Mouse (Mus musculus) adrenal gland, adult 2 months (tissue): ENCODE results near the gene Frmpd3. TPM values are rescaled to one million over a fixed set of nuclear protein-coding genes. Genes with fewer than 3 reads are reported as not detected.
"Not testable (repeated sequence)": the region's sequence is repeated elsewhere in the genome, so short reads cannot be mapped to it uniquely, and the experiment has no call there.

Experiments used
- DNase-seq: peaks from one replicate; pipeline ENCODE4 v3.0.0; 2021
- long read RNA-seq: library from polyadenylated mRNA; stranded (forward); transcript quantifications from one replicate; pipeline ENCODE4 v2.0.0, GENCODE M21; 2021
- polyA plus RNA-seq: library from polyadenylated mRNA; depleted of rRNA; stranded (reverse); fragments of >200 nt; gene quantifications from 2 replicates; pipeline ENCODE4 v1.2.3, GENCODE M21; 2012; rRNA removed
- total RNA-seq, 2 experiments: library from RNA; stranded (reverse); gene quantifications; 2 replicates each; pipeline ENCODE4 v1.2.3; 2021

The Frmpd3 gene
- total RNA-seq (not detected), polyA plus RNA-seq (0.02 TPM in 1 of 2 replicates, not detected in the other)
- long read RNA-seq = 0 reads

DNA sequence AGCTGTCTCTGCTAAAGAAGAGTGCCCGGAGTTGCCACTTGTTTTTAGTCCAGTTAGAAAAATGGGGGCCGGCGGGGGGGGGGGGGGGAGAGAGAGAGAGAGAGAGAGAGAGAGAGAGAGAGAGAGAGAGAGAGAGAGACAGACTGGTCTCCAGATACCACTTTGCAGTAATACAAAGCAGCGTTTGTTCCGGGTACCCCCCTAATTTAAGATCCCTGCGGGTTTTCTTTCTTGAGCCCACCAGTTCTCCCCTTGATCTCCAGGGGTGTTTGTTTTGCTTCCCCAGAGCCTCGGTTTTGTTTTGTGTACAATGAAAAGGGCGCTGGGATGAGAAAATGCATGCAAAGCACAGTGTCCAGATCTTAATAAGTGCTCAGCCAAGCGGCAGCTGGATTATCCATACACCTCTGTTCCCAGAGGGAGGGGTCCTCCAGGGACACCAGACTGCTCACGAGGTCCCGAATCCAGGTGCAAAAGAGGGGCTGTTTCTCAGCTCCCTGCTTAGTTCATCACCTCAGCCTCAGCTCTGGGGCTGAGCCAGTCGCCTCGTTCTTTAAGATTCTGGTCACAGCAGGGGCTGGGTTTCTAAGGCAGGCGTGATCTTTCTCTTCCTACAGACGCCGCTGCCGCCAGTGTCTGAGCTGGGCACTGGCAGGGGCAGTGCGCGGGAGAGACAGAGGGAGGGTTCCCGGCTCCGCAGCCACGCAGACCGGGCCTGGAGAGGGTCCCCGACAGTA is at the start of gene Frmpd3:
Frmpd3 (plus strand) TSS at position 608 of the 737 bp plus-strand sequence.
- peak; percentile 1 for DNase-seq

DNA sequence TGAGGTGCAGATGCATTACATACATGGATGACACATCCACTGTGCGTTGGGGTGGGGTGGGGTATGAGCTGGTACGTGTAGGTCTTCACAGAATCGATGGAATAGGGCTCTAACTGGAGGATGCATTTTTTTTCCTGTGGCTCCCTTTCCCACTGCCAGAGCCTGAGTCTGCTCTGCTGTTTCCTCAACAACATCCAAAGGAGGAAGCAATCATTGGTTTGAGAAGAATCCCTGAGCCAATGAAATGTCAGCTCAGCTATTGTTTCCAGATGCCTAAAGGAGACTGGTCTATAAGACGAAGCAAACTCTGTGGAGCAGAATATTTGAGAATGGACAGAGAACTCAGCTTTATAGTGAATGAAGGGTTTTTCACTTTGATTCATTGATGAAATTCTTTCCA is 38.3 kb upstream of the Frmpd3 start:
- DNase-seq = no peak

DNA sequence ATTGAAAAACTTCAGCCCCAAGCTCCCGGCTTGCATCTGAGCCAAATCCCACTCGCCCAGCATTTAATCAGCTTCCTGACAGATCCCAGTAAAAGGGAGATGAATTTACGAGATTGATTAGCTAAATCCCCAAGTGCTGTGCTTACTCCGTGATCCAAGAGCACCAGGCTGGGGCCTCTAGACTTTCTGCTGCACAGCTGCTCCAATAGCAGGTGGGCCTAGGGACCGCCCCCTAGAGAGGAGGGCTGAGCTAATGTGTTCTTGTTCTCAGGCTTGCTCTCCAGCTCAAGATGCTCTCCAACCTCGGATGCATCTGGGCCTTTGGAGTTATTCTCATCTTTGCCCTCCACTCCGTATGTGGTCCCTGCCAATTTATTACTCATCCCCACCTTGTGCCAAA is 36.4 kb upstream of the Frmpd3 start:
- DNase-seq = no peak

DNA sequence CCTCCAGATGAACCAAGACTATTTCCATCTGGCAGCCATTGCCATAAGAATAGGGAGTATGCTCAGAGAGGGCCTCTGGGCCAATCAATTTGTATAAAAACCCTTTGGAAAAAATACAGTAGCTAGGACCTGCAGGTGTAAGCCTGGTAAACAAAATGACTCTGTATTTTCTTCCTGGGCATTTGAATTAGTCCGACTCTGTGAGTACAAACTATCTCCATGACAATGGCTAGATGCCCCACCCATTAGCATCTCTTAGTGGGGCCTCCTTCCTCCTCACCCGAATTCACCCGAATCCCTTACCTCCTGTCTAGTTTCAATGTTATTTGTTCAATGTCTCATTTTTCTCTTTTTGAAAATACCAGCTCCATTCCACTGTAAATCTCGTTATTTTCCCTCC is 24.1 kb upstream of the Frmpd3 start:
- no peak for DNase-seq

DNA sequence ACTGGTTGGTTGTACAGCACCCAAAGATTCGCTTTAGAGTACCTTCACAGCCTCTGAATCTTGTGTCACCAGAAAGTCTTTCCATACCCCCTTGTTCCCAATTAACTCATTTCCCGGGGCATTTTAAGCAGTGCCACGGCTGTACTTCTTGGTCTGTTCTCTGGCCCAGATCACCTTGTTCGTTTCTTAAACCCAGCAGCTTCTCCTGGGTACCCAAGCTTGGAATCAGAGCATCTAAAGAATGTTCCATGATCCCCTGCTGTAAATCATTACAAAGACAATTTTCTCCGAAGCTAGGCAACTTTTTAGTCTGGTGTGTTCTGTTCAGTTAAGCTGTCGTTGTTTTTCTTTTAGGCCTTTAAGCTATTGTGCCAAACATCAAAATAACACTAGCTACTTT is 22.9 kb upstream of the Frmpd3 start:
- no peak for DNase-seq

DNA sequence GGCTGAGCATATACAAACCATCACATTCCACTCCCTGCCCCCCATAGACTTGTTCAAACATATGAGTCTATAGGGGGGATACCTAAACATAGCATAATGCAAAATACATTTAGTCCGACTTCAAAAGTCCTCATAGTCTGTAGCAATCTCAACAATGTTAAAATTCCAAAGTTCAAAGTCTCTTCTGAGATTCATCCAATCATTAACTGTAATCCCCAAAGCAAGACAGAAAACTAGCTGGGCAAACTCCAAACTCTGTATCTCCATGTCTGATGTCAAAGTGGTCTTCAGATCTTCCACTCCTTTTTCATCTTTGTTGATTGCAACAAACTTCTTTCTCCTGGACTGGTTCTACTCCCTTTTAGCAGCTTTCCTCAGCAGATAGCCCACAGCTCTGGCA is 21.4 kb upstream of the Frmpd3 start:
- DNase-seq = not testable (repeated sequence)

DNA sequence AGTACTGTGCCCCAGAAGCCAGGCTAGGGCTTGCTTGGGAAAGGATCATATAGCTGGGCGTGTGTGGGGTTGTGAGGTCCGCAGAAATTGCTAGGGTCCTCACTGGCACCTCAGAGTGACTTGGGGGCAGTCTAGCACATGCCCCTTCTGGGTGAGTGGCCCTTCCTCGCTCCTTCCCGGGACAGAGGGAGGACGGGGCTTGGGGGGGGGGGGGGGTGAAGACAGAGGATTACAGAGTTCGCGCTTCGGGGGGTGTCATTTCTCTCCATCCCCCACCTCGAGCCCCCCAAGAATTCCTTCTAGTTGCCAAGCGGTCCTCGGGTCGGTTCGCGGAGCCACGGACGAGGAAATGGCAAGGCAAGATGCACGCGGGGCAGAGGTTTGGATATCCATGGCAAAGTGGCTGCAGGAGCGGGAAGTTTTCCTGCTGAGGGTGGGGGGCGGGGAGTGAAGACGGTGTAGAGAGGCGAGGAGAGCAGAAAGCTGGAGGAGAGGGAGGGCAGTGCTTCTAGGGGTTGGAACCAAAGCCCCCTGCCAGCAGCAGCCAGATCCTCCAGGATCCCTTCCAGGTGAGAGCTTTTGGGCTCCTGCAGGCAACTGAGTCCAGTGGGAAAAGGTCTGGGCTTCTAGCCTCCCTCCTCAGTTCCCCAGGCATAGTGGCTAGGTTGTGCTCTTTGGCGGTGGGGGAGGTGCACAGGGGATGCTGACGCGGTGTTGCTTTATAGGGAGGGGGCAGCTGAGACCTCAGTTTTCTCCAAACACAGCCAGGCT is 515 bp downstream of the Frmpd3 start:
- DNase-seq = no peak

DNA sequence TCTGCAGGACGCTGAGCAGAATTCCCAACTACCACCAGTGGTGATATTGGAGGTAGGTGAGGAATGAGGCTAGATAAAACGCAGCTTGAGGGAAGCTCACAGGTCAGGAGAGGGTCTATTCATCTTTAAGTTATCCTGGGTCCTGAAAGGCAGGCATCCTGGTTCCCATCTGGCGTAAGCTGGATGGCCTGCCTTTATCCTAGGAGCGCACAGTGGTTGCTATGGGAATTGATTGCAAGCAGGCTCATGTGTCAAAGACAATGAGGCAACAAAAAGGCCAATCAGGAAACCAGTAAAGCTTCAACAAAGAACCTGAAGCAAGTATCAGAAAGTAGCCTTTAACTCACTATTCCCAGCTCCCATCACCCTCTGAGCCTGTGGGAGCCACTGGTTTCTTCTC is 33.6 kb downstream of the Frmpd3 start:
- DNase-seq = no peak

DNA sequence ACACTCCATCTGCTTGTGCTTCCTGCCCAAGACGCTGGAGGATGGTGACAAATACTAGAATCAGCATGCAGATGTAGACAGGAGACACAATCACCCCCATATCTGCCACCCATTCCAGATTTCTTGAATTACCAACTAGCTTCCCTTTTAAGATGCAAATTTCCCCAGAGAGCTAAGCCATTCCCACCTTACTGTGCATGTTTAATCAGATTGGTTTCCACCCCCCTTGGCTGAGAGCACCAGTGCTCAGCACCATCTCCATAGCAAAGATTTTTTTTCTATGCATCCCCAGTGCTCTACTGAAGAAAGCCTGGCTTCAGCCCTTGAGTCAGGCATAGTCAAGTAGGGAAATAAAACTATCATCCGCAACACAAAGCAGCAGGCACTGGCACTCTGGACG is 57.9 kb downstream of the Frmpd3 start:
- DNase-seq = no peak

DNA sequence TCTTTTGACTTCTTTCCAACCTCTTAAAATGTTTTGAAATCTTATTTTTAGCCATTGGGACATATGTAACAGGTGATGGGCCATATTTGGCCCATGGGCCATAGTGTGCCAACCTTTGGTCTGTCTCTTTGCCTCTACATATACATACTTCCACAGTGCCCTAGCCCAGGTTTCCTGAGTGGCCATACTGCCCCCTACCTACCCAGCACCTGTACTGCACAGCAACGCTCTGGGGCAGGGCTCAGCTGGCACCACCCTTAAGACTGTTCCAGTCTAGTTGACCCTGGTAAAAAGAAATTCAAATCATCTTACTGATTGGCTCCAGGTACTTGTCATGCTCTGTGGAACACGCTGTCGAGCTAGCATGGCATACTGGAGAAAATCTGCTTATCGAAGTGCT is 60.8 kb downstream of the Frmpd3 start:
- DNase-seq = no peak

DNA sequence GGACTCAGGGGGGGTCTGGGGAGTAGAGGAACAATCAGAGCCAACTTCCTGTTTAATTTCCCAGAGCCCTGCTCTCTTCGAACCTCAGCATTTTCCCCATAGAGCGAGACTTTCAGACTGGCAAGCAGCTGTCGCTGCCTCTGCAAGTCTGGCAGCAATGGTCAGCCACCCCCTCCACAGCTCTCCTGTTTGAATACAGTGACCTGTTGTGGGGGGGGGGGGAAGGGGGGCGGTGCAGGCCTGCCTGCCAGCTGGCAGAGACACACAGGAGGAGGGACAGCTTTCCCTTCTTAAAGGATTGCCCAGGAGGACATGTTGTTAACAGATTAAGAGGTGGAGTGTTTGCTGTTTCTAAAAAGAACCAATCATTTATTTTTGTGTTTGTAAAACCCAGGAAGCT is 64.0 kb downstream of the Frmpd3 start:
- DNase-seq = no peak

DNA sequence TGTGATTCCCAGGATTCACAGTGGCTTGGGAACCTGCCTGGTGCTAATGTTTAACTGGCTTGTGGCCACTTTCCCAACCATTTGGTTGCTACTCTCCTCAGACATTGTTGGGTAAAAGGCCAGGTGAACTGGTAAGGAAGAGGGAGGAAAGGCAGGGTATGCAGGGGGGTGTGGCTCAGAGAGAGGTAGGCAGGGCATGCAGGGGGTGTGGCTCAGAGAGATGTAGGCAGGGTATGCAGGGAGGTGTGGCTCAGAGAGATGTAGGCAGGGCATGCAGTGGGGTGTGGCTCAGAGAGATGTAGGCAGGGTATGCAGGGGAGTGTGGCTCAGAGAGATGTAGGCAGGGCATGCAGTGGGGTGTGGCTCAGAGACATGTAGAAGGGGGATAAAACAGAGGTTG is 64.4 kb downstream of the Frmpd3 start:
- DNase-seq = no peak

DNA sequence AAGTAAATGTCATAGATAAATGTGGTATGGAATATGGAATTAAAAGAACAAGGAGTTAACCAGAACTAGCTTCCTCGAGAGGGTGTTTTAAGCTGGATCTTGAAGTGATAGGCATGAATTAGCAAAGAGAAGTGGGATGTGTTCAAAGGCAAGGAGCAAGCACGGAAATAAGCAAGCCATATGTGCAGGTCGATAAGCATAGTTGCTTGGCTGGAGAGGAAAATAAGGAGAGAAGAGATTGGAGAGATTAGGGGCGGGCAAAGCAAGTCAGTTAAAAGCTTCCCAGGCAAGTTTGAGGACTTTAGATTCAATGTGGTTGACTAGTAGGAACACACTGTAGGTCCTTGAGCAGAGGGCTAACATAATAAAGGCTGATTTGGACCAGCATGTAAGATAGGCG is 65.5 kb downstream of the Frmpd3 start:
- no peak for DNase-seq

DNA sequence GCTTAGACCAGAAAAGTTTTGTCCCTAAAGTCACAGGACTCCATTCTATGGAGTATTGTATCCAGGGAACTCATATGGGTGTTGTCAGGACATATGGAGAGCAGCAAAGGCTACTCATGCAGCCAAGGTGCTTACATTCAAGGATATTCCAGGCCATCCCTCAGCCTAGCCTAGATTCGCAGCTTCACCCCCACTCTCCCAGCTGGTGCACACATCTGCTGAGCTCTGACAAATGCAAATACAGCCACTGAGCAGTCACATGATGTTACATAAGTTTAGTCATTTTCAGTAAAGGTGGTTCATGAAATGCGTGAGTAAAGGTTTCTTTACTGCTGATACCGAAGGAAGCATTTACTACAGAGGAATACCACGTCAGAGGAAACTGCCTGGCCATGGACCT is 76.4 kb downstream of the Frmpd3 start:
- no peak for DNase-seq

DNA sequence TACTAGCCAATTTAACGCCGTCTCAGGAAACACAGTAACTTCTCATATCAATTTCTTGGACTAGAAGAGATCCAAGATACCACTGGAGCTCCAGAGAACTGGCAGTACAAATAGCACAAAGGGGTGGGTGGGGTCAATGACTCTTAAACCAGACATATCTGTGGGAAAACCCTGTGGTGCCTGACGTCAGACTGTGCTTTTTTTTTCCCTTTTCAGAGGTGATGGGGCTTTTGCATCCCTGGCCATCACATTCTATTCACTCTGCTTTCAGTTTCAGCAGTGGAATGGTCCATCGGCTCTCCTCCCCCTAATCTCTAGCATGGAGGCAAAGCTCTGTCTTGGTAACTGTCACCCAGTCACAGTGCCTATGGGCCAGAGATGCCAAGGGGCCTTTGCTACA is 85.1 kb downstream of the Frmpd3 start:
- DNase-seq = no peak

DNA sequence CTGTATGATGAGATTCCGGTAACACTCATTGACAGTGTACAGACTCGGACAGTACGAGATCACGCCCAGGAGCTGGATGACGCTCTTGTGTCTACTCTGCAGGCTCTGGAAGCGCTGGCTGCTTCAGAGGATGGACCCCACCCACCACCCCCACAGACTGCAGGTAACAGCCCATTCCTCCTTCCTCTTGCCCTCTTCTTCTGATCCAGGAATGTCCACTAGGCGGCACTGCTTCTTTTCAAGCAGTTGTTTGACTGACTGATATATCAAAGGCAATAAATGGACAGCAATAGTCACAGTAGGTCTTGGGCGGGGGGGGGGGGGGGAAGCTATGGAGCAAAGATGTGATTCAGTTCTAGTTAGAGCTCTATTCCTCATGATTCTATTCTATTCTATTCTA is 86.2 kb downstream of the Frmpd3 start:
- no peak for DNase-seq

DNA sequence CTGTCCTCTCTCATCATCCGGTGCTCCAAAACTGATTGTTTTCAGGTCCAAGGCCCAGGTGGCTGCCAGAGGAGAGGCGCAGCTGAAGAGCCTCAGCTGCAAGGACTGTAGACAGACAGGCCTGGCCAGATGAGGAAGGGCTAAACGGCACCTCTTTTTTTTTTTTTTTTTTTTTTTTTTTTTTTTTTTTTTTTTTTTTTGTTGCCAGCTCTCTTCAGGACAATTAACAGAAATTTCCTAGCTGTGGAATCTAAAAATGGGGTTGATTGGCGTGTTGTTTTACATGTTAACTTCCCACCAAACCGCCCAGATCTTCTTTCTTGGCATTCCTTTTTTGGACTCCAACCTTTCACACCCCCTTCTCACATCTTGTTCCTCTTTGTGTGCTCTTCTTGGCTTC is 87.9 kb downstream of the Frmpd3 start:
- no peak for DNase-seq

DNA sequence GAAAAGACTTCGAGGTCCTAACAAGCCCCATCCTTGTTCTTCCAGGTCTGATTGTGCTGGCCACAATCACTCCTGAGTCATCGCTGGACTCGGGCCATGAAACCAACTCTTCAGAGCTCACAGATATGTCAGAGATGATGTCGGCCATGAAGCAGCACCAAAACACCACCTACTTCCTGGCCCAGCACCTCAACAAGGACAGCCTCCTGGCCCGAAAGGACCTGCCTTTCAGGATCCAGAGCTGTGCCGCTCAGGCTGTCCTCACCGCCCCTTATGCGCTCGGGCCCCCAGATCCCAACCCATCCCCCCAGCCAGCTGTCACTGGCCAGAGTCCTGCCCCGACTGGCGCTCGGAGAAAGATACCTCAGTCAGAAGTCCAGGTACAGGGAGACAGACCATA is 88.4 kb downstream of the Frmpd3 start:
- DNase-seq = peak; percentile 38

DNA sequence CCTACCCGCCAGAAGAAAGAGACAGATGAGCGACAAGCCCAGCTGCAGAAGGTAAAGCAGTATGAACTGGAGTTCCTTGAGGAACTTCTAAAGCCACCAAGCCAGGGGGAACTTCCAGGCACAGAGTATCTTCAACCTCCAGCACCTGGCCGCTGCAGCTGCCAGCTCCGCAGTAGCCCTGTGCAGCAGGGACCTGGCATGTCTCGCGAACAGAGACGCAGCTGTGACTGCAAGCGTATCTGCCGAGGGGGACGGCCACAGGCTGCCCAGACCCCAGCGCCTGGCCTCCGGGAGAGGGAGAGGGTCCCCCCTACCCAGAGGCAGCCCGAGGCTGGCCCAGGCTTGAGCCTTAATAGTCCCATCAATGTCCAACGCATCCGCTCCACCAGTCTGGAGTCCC is 89.9 kb downstream of the Frmpd3 start:
- DNase-seq = no peak

DNA sequence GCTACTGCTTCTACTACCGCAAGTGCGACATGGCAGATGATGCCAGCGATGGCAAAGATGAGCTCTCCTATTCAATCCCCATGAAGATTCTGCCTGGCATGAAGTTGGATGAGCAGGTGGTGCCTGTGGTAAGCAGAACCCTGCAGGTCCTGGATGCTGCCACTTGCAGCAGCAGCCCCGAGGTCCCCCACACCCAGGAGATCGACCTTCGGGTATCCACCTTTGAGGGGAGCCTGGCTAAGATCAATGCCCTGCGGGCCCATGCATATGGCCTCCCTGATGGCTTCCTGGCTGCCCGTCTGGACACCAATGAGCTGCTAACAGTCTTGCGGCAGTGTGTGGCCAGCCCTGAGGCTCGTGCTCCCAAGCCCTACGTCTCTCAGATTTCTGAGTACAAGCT is 90.7 kb downstream of the Frmpd3 start:
- no peak for DNase-seq

DNA sequence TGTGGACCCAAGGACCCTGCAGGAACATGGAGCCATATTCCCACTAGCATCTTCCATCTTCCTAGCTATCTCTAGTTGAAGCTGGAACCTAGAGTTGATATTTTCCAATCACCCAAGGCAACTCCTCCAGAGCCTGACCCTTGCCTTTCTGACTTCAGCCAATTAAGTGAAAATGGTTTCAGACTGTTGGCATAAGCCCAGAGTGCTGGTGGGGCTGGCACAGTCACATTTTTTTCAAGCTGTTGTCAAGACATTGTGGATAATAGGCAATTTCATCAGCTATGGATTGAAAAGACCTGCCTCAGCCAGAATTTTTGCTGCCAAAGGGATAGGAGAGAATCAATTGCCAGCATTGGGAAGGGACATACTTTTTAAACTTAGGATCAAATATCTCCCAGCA is 95.8 kb downstream of the Frmpd3 start:
- DNase-seq = no peak

DNA sequence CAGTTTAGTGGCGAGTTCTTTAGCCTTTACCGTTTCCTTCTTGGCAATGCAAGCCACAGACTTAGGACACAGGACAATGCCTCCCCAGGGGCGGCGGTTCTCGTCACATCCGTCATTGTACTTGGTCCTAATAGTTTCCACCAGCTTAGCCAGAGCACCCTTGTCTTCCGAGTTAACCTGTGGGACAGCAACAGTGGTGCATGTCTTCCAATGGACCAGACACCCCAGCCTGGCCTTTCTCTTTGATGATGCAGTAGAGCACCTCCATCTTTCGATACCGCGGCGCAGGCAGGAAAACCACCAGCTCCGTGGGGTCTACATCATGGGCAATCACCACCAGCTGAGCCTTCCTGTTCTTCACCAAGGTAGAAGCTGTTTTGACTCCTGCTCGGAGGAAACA is 103.5 kb downstream of the Frmpd3 start:
- DNase-seq = no peak

DNA sequence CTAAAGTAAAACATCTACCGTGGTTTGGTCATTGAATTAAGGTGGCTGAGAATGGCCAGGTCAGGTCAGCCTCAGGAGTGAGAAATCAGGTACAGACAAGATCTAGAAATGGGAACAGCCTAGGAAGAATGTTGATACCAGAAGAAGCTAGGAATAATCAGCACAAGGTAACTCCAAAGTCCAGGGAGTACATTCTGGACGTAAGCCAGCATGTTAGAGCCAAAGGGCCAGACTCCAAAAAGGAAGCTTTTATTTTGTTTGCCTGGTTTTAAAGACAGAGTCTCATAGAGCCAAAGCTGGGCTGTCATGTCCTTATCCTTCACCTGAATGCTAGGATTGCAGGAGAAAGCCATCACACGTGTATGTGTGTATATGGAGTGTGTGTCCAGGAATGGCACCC is 108.0 kb downstream of the Frmpd3 start:
- no peak for DNase-seq

DNA sequence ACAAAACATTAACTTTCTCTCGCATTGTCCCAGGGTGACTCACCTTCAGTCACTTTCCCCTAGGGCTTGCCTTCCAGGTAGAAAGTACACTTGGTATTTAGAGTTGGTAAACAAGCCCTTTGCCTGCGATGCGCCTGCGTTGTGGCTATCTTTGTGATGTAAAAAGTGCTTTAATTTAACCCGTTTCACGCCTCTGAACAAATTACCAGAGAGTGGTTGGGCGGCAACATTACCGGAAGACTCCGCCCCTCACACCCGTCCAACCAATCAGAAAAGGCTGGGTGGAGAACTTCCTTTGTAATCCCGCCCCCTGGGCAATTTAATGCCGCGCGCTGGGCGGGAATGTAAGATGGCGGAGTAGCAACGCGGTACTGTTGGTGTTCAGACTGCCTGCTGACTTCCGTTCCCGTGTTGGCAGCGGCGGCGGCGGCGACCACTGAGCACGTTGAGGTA is 114.2 kb downstream of the Frmpd3 start, which contains the start of gene Prps1:
Prps1 (plus strand) TSS at position 335 of the 453 bp plus-strand sequence.
- DNase-seq = peak; percentile 87
